10 mouse cellular contexts compared by ENCODE assay signal in the genomic region with DNA sequence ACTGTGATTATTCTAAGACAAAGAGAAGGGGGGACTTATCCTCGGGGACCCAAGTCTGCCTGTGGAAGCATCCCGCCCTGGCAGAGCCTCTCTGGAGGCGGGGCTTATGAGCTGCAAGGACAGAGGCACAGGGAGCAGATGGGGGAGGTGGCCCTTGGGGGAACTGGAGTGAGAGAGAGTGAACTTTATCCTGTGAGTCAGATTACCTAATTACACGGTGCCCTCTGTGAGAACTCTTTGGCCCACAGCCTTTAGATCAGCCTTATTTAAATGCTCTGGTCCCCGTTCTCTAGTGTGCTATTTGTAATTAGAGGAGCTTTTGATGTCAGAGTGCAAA.
DNase-seq lines count a peak whose midpoint lies in the region; ATAC-seq lines count a peak whose summit lies in the region.
"Had no signal": no experiment of that assay in that cellular context is flagged by ENCODE, and none has a peak within 500 bp of the region (broad histone marks: within the 10 kb centered on the region; RNA-seq: fewer than 3 reads in every experiment).

No protein-coding gene starts in this region.

- H3K4me3 ChIP-seq in neural tube, embryonic 15.5 days (replicated peaks) = no peak overlapping the region
- no peak overlapping the region for H3K4me3 ChIP-seq in embryonic facial prominence, embryonic 15.5 days (replicated peaks)
- H3K4me3 ChIP-seq in limb, embryonic 11.5 days (ENCODE audit: low read depth, low read length) = no peak overlapping the region
- H3K4me3 ChIP-seq: neural tube, embryonic 12.5 days had no signal

- H3K27me3 ChIP-seq in neural tube, embryonic 15.5 days (replicated peaks) = no peaks in the 10 kb centered on the region
- no peaks in the 10 kb centered on the region for H3K27me3 ChIP-seq in embryonic facial prominence, embryonic 15.5 days
- H3K27me3 ChIP-seq in limb, embryonic 11.5 days (ENCODE audit: control insufficient read depth, insufficient read depth, low read length) = no peaks in the 10 kb centered on the region
- H3K27me3 ChIP-seq: neural tube, embryonic 12.5 days; Patski had no signal

- 0 out of 2 replicates have a peak, but pooled peaks cover 7% of the 10 kb centered on the region for H3K4me1 ChIP-seq in neural tube, embryonic 15.5 days
- peaks cover 29% of the 10 kb centered on the region for H3K4me1 ChIP-seq in embryonic facial prominence, embryonic 15.5 days
- peaks cover 22% of the 10 kb centered on the region for H3K4me1 ChIP-seq in limb, embryonic 11.5 days (ENCODE audit: control insufficient read depth, insufficient read depth, low read length)

- intact Hi-C loops in heart, postnatal 25 days (cut with DNase I) = no loop called here

- 16% methylated on average over 5 of the region's 5 CpGs for WGBS in neural tube, embryonic 15.5 days
- 12% methylated on average over 5 of the region's 5 CpGs for WGBS in embryonic facial prominence, embryonic 15.5 days
- WGBS in limb, embryonic 11.5 days = 3% methylated on average over 5 of the region's 5 CpGs

- H3K9ac ChIP-seq in neural tube, embryonic 15.5 days (replicated peaks) = no peak overlapping the region
- H3K9ac ChIP-seq in embryonic facial prominence, embryonic 15.5 days = no peak overlapping the region
- no peak overlapping the region for H3K9ac ChIP-seq in limb, embryonic 11.5 days (ENCODE audit: low read length)
- H3K9ac ChIP-seq: neural tube, embryonic 12.5 days had no signal

- H3K36me3 ChIP-seq in neural tube, embryonic 15.5 days = no peaks in the 10 kb centered on the region
- no peaks in the 10 kb centered on the region for H3K36me3 ChIP-seq in embryonic facial prominence, embryonic 15.5 days
- H3K36me3 ChIP-seq in limb, embryonic 11.5 days (ENCODE audit: control insufficient read depth, insufficient read depth, low read length) = no peaks in the 10 kb centered on the region
- H3K36me3 ChIP-seq: neural tube, embryonic 12.5 days had no signal

- ATAC-seq in neural tube, embryonic 15.5 days (ENCODE audit: low FRiP score) = no peak
- ATAC-seq in embryonic facial prominence, embryonic 15.5 days (ENCODE audit: insufficient number of reproducible peaks, low FRiP score, low TSS enrichment, low read depth) = peak; percentile 79
- ATAC-seq in limb, embryonic 11.5 days (ENCODE audit: insufficient number of reproducible peaks, low FRiP score, low TSS enrichment, low read depth) = no peak
- ATAC-seq in activated CD4-positive, CD25-positive, alpha-beta regulatory T cell, adult 4 months = no peak
- ATAC-seq: Patski had no signal

- H3K27ac ChIP-seq in neural tube, embryonic 15.5 days (replicated peaks) = no peak overlapping the region
- no peak overlapping the region for H3K27ac ChIP-seq in embryonic facial prominence, embryonic 15.5 days (replicated peaks)
- no peak overlapping the region for H3K27ac ChIP-seq in limb, embryonic 11.5 days (replicated peaks; ENCODE audit: low read depth, low read length)
- H3K27ac ChIP-seq: neural tube, embryonic 12.5 days had no signal

- H3K4me2 ChIP-seq in neural tube, embryonic 15.5 days = no peak overlapping the region
- H3K4me2 ChIP-seq in embryonic facial prominence, embryonic 15.5 days (replicated peaks) = no peak overlapping the region
- no peak overlapping the region for H3K4me2 ChIP-seq in limb, embryonic 11.5 days (ENCODE audit: low read depth, severe bottlenecking)
- H3K4me2 ChIP-seq: neural tube, embryonic 12.5 days had no signal

- peak; percentile 34 for DNase-seq in neural tube, embryonic 10.5 days (ENCODE audit: extremely low spot score, low spot score)
- DNase-seq in limb, embryonic 11.5 days (ENCODE audit: low spot score) = peak; percentile 42
- DNase-seq in testis, postnatal 14 days (ENCODE audit: low spot score) = peak; percentile 48
- DNase-seq in heart, postnatal 25 days (ENCODE audit: low spot score) = no peak
- no peak for DNase-seq in right cerebral cortex, adult 2 months (ENCODE audit: low spot score in 2 of 2)

- no peaks in the 10 kb centered on the region for H3K9me3 ChIP-seq in neural tube, embryonic 15.5 days (replicated peaks)
- no peaks in the 10 kb centered on the region for H3K9me3 ChIP-seq in embryonic facial prominence, embryonic 15.5 days (replicated peaks)
- H3K9me3 ChIP-seq in limb, embryonic 11.5 days (ENCODE audit: control insufficient read depth, low read length) = no peaks in the 10 kb centered on the region; the same call in 1 of the 2 replicates
- H3K9me3 ChIP-seq: neural tube, embryonic 12.5 days had no signal

Comparison
In these comparisons a context has a peak if more than half of its experiments do, and no peak if none do; other contexts are left out.
1. DNase-seq: peak in neural tube, embryonic 10.5 days (single experiment), limb, embryonic 11.5 days (single experiment) and testis, postnatal 14 days (single experiment); none in heart, postnatal 25 days (single experiment) and right cerebral cortex, adult 2 months (0 of 2).